Mouse (Mus musculus) liver, adult 2 months (tissue): ENCODE results near the gene Lnpep. TPM values are rescaled to one million over a fixed set of nuclear protein-coding genes. Genes with fewer than 3 reads are reported as not detected.

Experiments
- DNase-seq: peaks from one replicate; pipeline ENCODE4 v3.0.0-alpha.2; 2011; ENCODE audit warnings: low read depth, low spot score; ENCODE audit errors: extremely low read depth
- H3K27ac ChIP-seq: fragments of 200-500 bp; replicated peaks from 2 replicates; pipeline ENCODE4 v1.5.1; 2012; ENCODE audit warnings: low read depth, mild to moderate bottlenecking, control low read depth, inconsistent platforms, low read length; ENCODE audit not compliant: insufficient read depth
- H3K27me3 ChIP-seq: fragments of 200-500 bp; 2 replicates; pipeline ENCODE4 v1.6.1; 2012; ENCODE audit warnings: mild to moderate bottlenecking, moderate library complexity, low read length, inconsistent platforms; ENCODE audit not compliant: control insufficient read depth, insufficient read depth
- H3K36me3 ChIP-seq: fragments of 200-500 bp; 2 replicates; pipeline ENCODE4 v1.6.1; 2012; ENCODE audit warnings: low read length, inconsistent platforms; ENCODE audit not compliant: control insufficient read depth, insufficient read depth
- H3K4me1 ChIP-seq: fragments of 200-500 bp; 2 replicates; pipeline ENCODE4 v1.6.1; 2011; ENCODE audit warnings: low read length; ENCODE audit not compliant: control insufficient read depth, insufficient read depth
- H3K4me3 ChIP-seq: fragments of 200-500 bp; 2 replicates; pipeline ENCODE4 v1.5.1; 2011; ENCODE audit warnings: low read depth, mild to moderate bottlenecking, control low read depth, low read length, moderate library complexity; ENCODE audit not compliant: insufficient read depth
- H3K79me2 ChIP-seq: fragments of 200-500 bp; 2 replicates; pipeline ENCODE4 v1.6.1; 2012; ENCODE audit warnings: inconsistent platforms, mild to moderate bottlenecking, low read length, moderate library complexity; ENCODE audit not compliant: control insufficient read depth, insufficient read depth
- H3K9ac ChIP-seq: fragments of 200-500 bp; 2 replicates; pipeline ENCODE4 v1.6.1; 2012; ENCODE audit warnings: low read depth, mild to moderate bottlenecking, control low read depth, inconsistent platforms, low read length
- CTCF ChIP-seq: fragments of 200-500 bp; IDR thresholded peaks from 2 replicates; pipeline ENCODE4 v1.5.1; 2011; ENCODE audit warnings: low read depth, low read length, control low read depth
- POLR2A ChIP-seq: fragments of 200-500 bp; IDR thresholded peaks from 2 replicates; pipeline ENCODE4 v1.6.1; 2011; ENCODE audit warnings: low read length, control low read depth; ENCODE audit not compliant: insufficient read depth; ENCODE audit errors: extremely low read depth
- WGBS: fragments of 180-500 bp; shearing (Covaris S2); methylation state at CpG from one replicate; pipeline ENCODE4 v1.1.7; 2018; 5-methylcytosine and 5-hydroxymethylcytosine counted together
- polyA plus RNA-seq: library from polyadenylated mRNA; depleted of rRNA; stranded (reverse); fragments of >200 nt; gene quantifications from 2 replicates; pipeline ENCODE4 v1.2.3, GENCODE M21; 2012
- total RNA-seq: library from RNA; depleted of rRNA; stranded (reverse); fragments of >200 nt; gene quantifications from 2 replicates; pipeline ENCODE4 v1.2.3, GENCODE M21; 2014

The Lnpep gene
- total and polyA plus RNA-seq, 2 experiments: 2.7 to 37.2 TPM

DNA sequence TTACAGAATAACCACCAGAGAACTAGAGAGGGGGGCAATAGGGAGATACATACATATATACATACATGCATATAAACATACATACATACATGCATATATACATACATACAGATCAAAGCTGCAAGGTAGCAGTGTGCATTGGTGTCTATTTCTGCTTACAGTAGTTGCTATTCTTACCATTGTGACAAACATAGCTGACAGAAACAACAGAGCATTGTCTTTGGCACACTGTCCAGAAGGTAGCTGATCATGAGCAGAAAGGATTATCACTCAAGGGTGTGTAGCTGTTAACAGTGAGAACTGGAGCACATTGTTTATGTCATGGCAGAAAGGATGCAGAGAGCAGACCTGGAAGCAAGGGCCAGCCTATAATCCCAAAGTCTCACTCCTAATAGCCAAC lies 22.1 kb downstream of the Lnpep start:
- H3K79me2 ChIP-seq: peaks cover 11% of the 10 kb centered on the region
- no peak overlapping the region for H3K4me3 ChIP-seq
- 0 out of 2 replicates have a peak overlapping the region, but pooled peaks have one; percentile 39 for H3K27ac ChIP-seq
- no peak for TF ChIP-seq POLR2A
- no peak for TF ChIP-seq CTCF
- no peak overlapping the region for H3K9ac ChIP-seq
- peaks cover 24% of the 10 kb centered on the region for H3K4me1 ChIP-seq
- no peak for DNase-seq
- H3K36me3 ChIP-seq: no peaks in the 10 kb centered on the region
- H3K27me3 ChIP-seq: no peaks in the 10 kb centered on the region

DNA sequence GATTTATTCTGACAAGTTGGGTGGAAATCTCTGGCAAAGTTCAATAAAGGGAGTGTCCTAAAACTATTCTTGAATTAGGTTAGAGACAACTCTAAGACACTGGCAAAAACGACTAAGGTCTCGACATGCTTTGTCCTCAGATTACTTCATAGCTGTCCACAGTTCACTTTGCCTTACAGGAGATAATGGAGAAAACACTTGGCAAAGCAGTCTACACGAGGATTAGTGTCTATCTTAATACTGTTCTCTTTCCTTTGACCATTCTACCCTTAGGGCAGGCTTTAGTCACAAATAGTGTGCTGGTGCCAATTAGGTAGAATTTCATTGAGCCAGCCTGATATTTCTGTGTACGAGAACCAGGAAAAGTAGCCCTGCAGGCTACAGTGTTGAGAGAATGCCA lies 22.5 kb downstream of the Lnpep start:
- TF ChIP-seq POLR2A (no peak), CTCF (no peak)
- no peak overlapping the region for H3K4me3 ChIP-seq
- 8% methylated on average over 4 of the region's 4 CpGs for WGBS
- H3K36me3 ChIP-seq: no peaks in the 10 kb centered on the region
- H3K27me3 ChIP-seq: no peaks in the 10 kb centered on the region
- peaks cover 24% of the 10 kb centered on the region for H3K4me1 ChIP-seq
- H3K79me2 ChIP-seq: peaks cover 16% of the 10 kb centered on the region
- peak; percentile 90 for DNase-seq
- peak overlapping the region; percentile 29; the same call in 1 of the 2 replicates for H3K27ac ChIP-seq
- no peak overlapping the region for H3K9ac ChIP-seq

DNA sequence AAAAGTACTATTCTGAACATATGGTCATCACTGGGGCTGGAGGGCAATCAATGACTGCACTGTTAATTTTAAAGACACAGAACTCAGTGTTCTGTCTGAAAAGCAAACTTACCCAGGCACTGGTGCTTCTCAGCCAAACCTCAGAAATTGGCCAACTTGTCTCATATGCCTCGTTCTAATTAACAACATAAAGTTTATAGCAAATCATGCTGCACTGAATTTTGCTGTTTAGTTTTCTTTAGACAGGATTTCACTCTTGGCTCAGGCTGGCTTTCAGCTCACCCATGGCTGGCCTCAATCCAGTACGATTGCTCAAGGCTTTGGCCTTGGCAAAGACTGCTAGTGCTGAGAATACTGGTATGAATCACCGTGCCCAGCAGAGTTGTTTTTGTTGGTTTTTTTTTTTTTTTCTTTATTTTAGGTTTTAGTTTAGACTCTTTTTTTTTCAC lies 24.0 kb downstream of the Lnpep start:
- DNase-seq: peak; percentile 92

DNA sequence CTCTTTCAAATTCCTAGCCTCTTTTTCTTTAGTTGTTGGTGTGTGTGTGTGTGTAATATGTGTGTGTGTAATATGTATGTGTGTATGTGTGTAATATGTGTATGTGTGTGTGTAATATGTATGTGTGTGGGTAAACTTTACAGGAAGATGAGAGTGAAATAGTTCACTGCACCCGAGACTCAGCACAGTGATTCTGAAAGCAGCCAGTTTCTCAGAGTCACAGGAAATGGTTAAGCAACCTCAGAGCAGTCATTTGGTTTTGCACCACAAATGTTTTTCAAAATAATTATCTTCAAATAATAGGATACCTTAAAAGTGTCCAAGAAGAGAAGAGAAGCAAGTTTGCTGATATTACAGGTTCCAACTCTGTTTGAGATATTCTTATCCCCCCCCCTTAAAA lies 24.8 kb downstream of the Lnpep start:
- Histone ChIP-seq H3K4me1 (peaks cover 24% of the 10 kb centered on the region), H3K27me3 (no peaks in the 10 kb centered on the region), H3K36me3 (no peaks in the 10 kb centered on the region), H3K9ac (no peak overlapping the region), H3K4me3 (no peak overlapping the region), H3K27ac (no peak overlapping the region), H3K79me2 (peaks cover 20% of the 10 kb centered on the region)
- no peak for DNase-seq
- TF ChIP-seq POLR2A (no peak), CTCF (no peak)
- 7% methylated on average over 1 of the region's 1 CpGs for WGBS

More for the DNA sequence above, 24.0 kb downstream of the Lnpep start:
- 2% methylated on average over 3 of the region's 3 CpGs for WGBS
- peak overlapping the region; percentile 42; the same call in 1 of the 2 replicates for H3K27ac ChIP-seq
- TF ChIP-seq POLR2A (no peak), CTCF (no peak)
- H3K79me2 ChIP-seq: peaks cover 20% of the 10 kb centered on the region
- H3K4me1 ChIP-seq: peaks cover 24% of the 10 kb centered on the region
- no peaks in the 10 kb centered on the region for H3K27me3 ChIP-seq
- H3K36me3 ChIP-seq: no peaks in the 10 kb centered on the region
- no peak overlapping the region for H3K4me3 ChIP-seq
- H3K9ac ChIP-seq: no peak overlapping the region

- DNase-seq: no peak
- WGBS: 91% methylated on average over 2 of the region's 2 CpGs
- Histone ChIP-seq H3K9ac (no peak overlapping the region), H3K4me3 (no peak overlapping the region), H3K36me3 (no peaks in the 10 kb centered on the region), H3K4me1 (peaks cover 17% of the 10 kb centered on the region), H3K27me3 (no peaks in the 10 kb centered on the region), H3K27ac (no peak overlapping the region), H3K79me2 (peaks cover 18% of the 10 kb centered on the region)
- TF ChIP-seq CTCF: no peak
- no peak for TF ChIP-seq POLR2A
These were observed 26.5 kb downstream of the Lnpep start for GRCm38 (mm10) chr17:17598355-17598754.

DNA sequence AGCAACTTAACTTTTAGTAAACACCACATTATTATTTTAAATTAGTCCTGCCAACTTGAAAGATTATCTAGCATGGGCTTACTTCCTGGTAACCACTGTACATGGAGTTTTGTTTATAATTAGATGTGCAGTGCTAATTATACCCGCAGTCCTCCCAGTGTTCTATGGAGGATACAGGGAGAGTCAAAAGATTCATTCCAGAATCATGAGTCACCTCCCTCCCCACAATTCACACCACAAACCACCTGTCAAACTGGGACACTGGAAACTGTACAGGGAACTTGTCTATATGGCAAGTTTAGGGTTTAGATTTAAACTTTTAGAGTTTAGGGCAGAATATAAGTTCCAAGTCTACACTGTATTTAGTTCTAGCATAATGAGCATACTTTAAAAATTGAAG lies 31.9 kb downstream of the Lnpep start:
- WGBS: 72% methylated on average over 1 of the region's 1 CpGs
- H3K36me3 ChIP-seq: no peaks in the 10 kb centered on the region
- H3K79me2 ChIP-seq: peaks cover 19% of the 10 kb centered on the region
- H3K4me3 ChIP-seq: no peak overlapping the region
- no peak for DNase-seq
- H3K27me3 ChIP-seq: no peaks in the 10 kb centered on the region
- H3K9ac ChIP-seq: no peak overlapping the region
- H3K27ac ChIP-seq: no peak overlapping the region
- TF ChIP-seq CTCF (no peak), POLR2A (no peak)
- H3K4me1 ChIP-seq: peaks cover 8% of the 10 kb centered on the region
